Mouse (Mus musculus): Measurements from ENCODE around the gene Xrcc5. TPM values are rescaled to one million over a fixed set of nuclear protein-coding genes. Genes with fewer than 3 reads are reported as not detected.

Xrcc5 gene
- polyA plus RNA-seq, 1 experiment from 2014 or later, result 36.8 TPM

GRCm38 (mm10) chr1:72420220-72420619 is 113.0 kb downstream of the Xrcc5 start:
- DNase-seq, result no peak
- H3K27ac ChIP-seq (ENCODE audit: low read depth), result no peak overlapping the region
- no peak for ATAC-seq (ENCODE audit: insufficient read depth)

GRCm38 (mm10) chr1:72422121-72422520 is 114.9 kb downstream of the Xrcc5 start:
- H3K4me2 ChIP-seq, result no peak overlapping the region
- DNase-seq (no peak), ATAC-seq (ENCODE audit: insufficient read depth) (no peak)
- TF ChIP-seq CTCF (IDR thresholded peaks at IDR 0.05; ENCODE audit: low read depth), result no peak
- H3K4me1 ChIP-seq (ENCODE audit: insufficient read depth), result no peaks in the 10 kb centered on the region
- H3K36me3 ChIP-seq (ENCODE audit: insufficient read depth), result no peaks in the 10 kb centered on the region
- H3K27ac ChIP-seq (ENCODE audit: low read depth), result no peak overlapping the region
- no peaks in the 10 kb centered on the region for H3K27me3 ChIP-seq (ENCODE audit: insufficient read depth, low read length)
- WGBS, result 89% methylated on average over 4 of the region's 4 CpGs
- H3K9ac ChIP-seq, result no peak overlapping the region
- H3K9me3 ChIP-seq (ENCODE audit: low read depth, low read length), result no peaks in the 10 kb centered on the region
- no peak overlapping the region for H3K4me3 ChIP-seq (ENCODE audit: low read depth, low read length)

More at GRCm38 (mm10) chr1:72420220-72420619, 113.0 kb downstream of the Xrcc5 start:
- no peak for TF ChIP-seq CTCF (IDR thresholded peaks at IDR 0.05; ENCODE audit: low read depth)
- Histone ChIP-seq H3K36me3 (ENCODE audit: insufficient read depth) (no peaks in the 10 kb centered on the region), H3K9me3 (ENCODE audit: low read depth, low read length) (no peaks in the 10 kb centered on the region), H3K27me3 (ENCODE audit: insufficient read depth, low read length) (no peaks in the 10 kb centered on the region), H3K9ac (no peak overlapping the region), H3K4me3 (ENCODE audit: low read depth, low read length) (no peak overlapping the region), H3K4me1 (ENCODE audit: insufficient read depth) (no peaks in the 10 kb centered on the region), H3K4me2 (no peak overlapping the region)
- 63% methylated on average over 2 of the region's 2 CpGs for WGBS

GRCm38 (mm10) chr1:72426456-72426855 is 119.2 kb downstream of the Xrcc5 start:
- H3K27ac ChIP-seq (ENCODE audit: low read depth), result no peak overlapping the region
- ATAC-seq (ENCODE audit: insufficient read depth) (no peak), DNase-seq (no peak)
- no peak overlapping the region for H3K4me2 ChIP-seq
- H3K4me3 ChIP-seq (ENCODE audit: low read depth, low read length), result no peak overlapping the region
- no peaks in the 10 kb centered on the region for H3K4me1 ChIP-seq (ENCODE audit: insufficient read depth)
- no peak for TF ChIP-seq CTCF (IDR thresholded peaks at IDR 0.05; ENCODE audit: low read depth)
- no peaks in the 10 kb centered on the region for H3K27me3 ChIP-seq (ENCODE audit: insufficient read depth, low read length)
- H3K9ac ChIP-seq, result no peak overlapping the region
- H3K36me3 ChIP-seq (ENCODE audit: insufficient read depth), result no peaks in the 10 kb centered on the region
- no peaks in the 10 kb centered on the region for H3K9me3 ChIP-seq (ENCODE audit: low read depth, low read length)
- WGBS, result 69% methylated on average over 4 of the region's 4 CpGs

DNA sequence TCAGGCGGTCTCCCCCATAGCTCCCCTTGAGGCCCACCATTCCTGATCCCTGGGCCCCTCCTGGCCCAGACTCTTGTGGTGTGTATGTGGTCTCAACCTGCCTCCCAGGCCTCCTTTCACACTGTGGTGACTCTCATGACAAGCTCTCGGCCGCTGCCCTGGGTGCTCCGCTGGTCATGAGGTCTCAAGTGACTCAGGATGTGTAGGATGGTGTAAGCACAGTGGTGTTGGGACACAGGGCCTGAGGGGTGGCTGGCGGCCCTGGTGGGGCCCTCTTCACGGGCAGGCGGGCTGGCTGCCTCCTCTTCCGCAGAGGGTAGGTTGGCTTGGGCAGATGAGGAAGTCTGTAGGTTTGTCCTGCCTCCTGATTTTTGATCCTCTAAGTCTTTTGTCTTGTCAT is 121.3 kb downstream of the Xrcc5 start:
- Histone ChIP-seq H3K9me3 (ENCODE audit: low read depth, low read length) (no peaks in the 10 kb centered on the region), H3K27ac (ENCODE audit: low read depth) (no peak overlapping the region), H3K4me2 (no peak overlapping the region), H3K27me3 (ENCODE audit: insufficient read depth, low read length) (no peaks in the 10 kb centered on the region), H3K36me3 (ENCODE audit: insufficient read depth) (no peaks in the 10 kb centered on the region), H3K4me1 (ENCODE audit: insufficient read depth) (no peaks in the 10 kb centered on the region), H3K9ac (no peak overlapping the region), H3K4me3 (ENCODE audit: low read depth, low read length) (no peak overlapping the region)
- no peak for ATAC-seq (ENCODE audit: insufficient read depth)
- 81% methylated on average over 8 of the region's 8 CpGs for WGBS
- no peak for TF ChIP-seq CTCF (IDR thresholded peaks at IDR 0.05; ENCODE audit: low read depth)
- no peak for DNase-seq

DNA sequence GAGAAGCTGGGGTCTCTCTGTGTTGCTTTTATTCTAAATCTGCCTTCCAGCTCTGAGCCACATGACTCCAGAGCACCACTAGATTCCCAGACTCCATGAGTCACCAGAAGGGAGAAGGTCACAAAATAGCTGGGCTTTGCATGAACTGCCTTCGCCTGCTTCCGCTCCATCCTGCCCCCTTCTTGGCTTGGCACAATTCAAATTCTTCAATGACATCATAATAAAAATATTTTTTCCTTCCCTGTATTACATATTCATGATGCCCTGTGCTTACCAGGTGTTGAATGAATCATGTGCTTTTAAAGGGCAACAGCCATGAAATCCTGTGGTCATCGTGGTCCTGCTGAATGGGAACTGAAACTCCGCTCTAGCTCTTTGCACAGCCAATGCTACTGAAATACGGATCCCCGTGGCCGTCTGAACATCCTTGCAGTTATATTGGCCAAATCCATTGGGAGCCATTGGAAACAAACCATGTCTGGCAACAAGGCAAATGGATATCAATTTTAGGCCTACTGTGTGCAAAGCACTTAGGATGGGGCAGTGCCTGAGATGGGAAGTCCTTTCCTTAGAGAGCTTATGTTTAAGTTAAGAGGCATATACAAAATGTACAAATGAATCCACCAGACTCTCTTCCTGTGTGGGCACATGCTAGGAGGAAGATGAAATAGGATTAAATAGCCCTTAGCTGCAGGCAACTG is 122.0 kb downstream of the Xrcc5 start:
- H3K9me3 ChIP-seq (ENCODE audit: low read depth, low read length), result no peaks in the 10 kb centered on the region
- ATAC-seq (ENCODE audit: insufficient read depth) (no peak), DNase-seq (no peak)
- H3K9ac ChIP-seq, result no peak overlapping the region
- H3K36me3 ChIP-seq (ENCODE audit: insufficient read depth), result no peaks in the 10 kb centered on the region
- H3K4me2 ChIP-seq, result no peak overlapping the region
- 88% methylated on average over 7 of the region's 7 CpGs for WGBS
- no peak overlapping the region for H3K27ac ChIP-seq (ENCODE audit: low read depth)
- H3K4me3 ChIP-seq (ENCODE audit: low read depth, low read length), result no peak overlapping the region
- no peak for TF ChIP-seq CTCF (IDR thresholded peaks at IDR 0.05; ENCODE audit: low read depth)
- no peaks in the 10 kb centered on the region for H3K27me3 ChIP-seq (ENCODE audit: insufficient read depth, low read length)
- no peaks in the 10 kb centered on the region for H3K4me1 ChIP-seq (ENCODE audit: insufficient read depth)

- Histone ChIP-seq H3K27ac (ENCODE audit: low read depth) (no peak overlapping the region), H3K36me3 (ENCODE audit: insufficient read depth) (no peaks in the 10 kb centered on the region), H3K9me3 (ENCODE audit: low read depth, low read length) (no peaks in the 10 kb centered on the region), H3K4me2 (no peak overlapping the region), H3K9ac (no peak overlapping the region), H3K4me3 (ENCODE audit: low read depth, low read length) (no peak overlapping the region), H3K27me3 (ENCODE audit: insufficient read depth, low read length) (no peaks in the 10 kb centered on the region), H3K4me1 (ENCODE audit: insufficient read depth) (no peaks in the 10 kb centered on the region)
- ATAC-seq (ENCODE audit: insufficient read depth), result no peak
- no peak for DNase-seq
- WGBS, result 75% methylated on average over 1 of the region's 1 CpGs
- TF ChIP-seq CTCF (IDR thresholded peaks at IDR 0.05; ENCODE audit: low read depth), result no peak
Observed at GRCm38 (mm10) chr1:72432579-72432978, 125.4 kb downstream of the Xrcc5 start.

GRCm38 (mm10) chr1:72434510-72434909 is 127.3 kb downstream of the Xrcc5 start:
- ATAC-seq (ENCODE audit: insufficient read depth) (no peak), DNase-seq (no peak)
- H3K4me3 ChIP-seq (ENCODE audit: low read depth, low read length), result no peak overlapping the region
- H3K27me3 ChIP-seq (ENCODE audit: insufficient read depth, low read length), result no peaks in the 10 kb centered on the region
- no peaks in the 10 kb centered on the region for H3K36me3 ChIP-seq (ENCODE audit: insufficient read depth)
- H3K4me2 ChIP-seq, result no peak overlapping the region
- H3K9me3 ChIP-seq (ENCODE audit: low read depth, low read length), result no peaks in the 10 kb centered on the region
- no peak for TF ChIP-seq CTCF (IDR thresholded peaks at IDR 0.05; ENCODE audit: low read depth)
- H3K27ac ChIP-seq (ENCODE audit: low read depth), result no peak overlapping the region
- no peak overlapping the region for H3K9ac ChIP-seq
- no peaks in the 10 kb centered on the region for H3K4me1 ChIP-seq (ENCODE audit: insufficient read depth)
- 42% methylated on average over 3 of the region's 3 CpGs for WGBS

Data from lung, embryonic 14.5 days (tissue).